Mouse (Mus musculus) left cerebral cortex, adult 9 months (tissue): ENCODE results near the gene Cnnm3.

Experiments
- DNase-seq, 2 experiments: peaks; one replicate each; pipeline ENCODE4 v3.0.0; 2022; ENCODE audit warnings: low spot score in 2 of 2

The Cnnm3 gene

DNA sequence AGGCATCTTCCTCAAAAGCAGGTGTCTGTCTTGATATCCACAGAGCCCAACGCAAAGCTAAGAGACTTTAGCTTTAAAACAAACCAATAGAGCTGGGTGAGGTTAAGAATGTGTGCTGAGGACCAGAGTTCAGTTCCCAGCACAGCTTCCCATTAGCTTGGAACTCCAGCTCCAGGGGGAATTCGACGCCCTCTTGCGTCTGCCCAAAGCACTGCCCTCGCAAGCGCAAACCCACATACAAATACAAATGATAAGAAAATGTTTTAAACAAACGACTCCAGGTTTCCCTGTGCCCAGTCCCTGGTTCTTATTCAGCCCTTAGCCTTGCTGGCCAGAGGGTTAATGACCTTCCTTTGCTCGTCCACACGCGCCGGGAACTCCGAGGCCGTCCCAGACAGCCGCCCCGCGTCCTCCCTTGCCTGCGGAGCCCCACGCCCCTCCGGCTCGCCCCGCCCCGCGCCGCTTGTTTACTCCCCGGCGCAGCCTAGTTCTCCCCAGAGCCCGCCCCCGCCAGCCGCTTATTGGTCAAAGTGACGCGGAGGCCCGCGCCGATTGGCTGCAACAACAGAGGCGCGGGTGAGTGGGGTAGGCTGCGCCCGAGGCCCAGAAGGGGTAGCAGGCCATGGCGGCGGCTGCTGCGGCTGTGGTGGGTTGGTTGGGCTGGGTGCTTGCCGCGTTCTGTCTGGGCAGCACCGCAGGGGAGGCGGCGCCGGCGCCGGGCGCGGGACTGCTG is at the start of gene Cnnm3:
Gene Cnnm3 (plus strand): TSS at position 579 of the 733 bp plus-strand sequence.
- peak; percentile 94 to 99 for DNase-seq

GRCm38 (mm10) chr1:36465641-36466160 is 46.0 kb upstream of the Cnnm3 start:
- DNase-seq, result no peak

GRCm38 (mm10) chr1:36467446-36467845 is 44.2 kb upstream of the Cnnm3 start:
- DNase-seq, result no peak

DNA sequence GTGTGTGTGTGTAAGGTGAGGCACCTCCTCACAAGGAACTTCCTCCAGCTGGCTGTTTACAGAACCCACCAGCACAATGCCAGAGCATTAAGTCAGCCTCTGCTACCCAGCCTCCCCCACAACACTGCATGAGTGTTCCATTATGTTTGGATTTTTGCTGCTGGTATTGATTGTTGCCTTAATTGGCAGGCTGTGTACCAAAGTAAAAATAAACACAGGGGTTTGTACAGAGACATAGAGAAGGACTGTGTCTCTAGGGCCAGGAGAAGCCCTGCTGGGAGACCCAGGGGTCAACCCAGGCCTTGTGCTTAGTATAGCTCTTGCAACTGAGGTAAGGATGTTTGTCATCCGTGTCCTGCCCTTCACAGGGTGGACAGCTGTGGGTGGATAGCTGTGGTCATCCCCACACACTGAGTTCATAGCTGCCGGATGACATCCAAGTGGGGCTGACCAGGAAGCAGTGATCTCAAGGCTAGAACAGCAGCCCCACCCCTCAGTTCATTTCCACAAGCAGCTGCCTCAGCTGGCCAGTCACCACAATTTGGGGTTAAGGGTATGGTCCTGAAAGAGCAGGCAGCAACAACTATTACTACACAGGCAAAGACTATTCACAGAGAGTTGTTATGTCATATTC is 41.7 kb upstream of the Cnnm3 start:
- no peak for DNase-seq

GRCm38 (mm10) chr1:36471181-36472105 is 40.2 kb upstream of the Cnnm3 start, which contains the start of gene Cnnm4:
Cnnm4 (plus strand) TSS chr1:36471620.
- peak; percentile 67 to 81 for DNase-seq

DNA sequence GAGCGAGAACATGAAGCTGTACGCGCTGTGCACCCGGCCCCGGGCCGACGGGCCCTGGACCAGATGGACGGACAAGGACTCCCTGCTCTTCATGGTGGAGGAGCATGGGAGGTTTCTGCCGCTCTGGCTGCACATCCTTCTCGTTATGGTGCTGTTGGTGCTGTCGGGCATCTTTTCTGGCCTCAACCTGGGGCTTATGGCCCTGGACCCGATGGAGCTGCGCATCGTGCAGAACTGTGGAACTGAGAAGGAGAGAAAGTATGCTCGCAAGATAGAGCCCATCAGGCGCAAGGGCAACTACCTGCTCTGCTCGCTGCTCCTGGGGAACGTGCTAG is 39.6 kb upstream of the Cnnm3 start:
- DNase-seq, result peak in 1 of 2 experiments; percentile 12

DNA sequence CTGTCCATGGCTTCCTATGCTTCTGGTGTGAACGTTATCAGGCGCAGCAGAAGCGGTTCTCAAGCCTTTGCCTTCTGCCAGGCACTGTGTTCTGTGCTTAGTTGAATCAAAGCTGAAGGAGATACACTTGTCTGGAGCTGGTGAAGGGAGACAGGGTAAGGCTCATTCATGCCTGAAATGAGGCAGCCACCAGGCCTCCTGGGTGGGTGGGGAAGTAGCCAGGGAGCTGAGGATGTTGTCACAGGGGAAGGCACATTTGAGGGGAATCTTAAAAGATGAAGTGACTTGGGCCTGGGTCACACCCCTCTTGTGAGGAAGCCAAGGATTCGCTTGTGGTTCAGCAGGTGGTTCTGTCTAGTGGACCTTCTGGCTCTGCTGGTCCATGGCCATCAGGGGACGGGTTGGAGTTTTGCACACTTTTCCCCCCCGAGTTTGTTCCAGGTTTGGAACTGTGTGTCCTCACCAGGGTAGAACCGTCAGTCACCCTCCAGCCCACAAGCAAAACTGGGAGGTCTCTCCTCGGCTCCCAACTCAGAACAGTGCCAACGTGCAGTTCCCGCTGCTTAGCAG is 38.4 kb upstream of the Cnnm3 start:
- DNase-seq, result peak in 1 of 2 experiments; percentile 8

GRCm38 (mm10) chr1:36474646-36475045 is 37.0 kb upstream of the Cnnm3 start:
- no peak for DNase-seq

- DNase-seq, result no peak
Measured at GRCm38 (mm10) chr1:36475480-36476110, 36.1 kb upstream of the Cnnm3 start.

- DNase-seq, result no peak
Measured at GRCm38 (mm10) chr1:36476426-36476825, 35.2 kb upstream of the Cnnm3 start.

DNA sequence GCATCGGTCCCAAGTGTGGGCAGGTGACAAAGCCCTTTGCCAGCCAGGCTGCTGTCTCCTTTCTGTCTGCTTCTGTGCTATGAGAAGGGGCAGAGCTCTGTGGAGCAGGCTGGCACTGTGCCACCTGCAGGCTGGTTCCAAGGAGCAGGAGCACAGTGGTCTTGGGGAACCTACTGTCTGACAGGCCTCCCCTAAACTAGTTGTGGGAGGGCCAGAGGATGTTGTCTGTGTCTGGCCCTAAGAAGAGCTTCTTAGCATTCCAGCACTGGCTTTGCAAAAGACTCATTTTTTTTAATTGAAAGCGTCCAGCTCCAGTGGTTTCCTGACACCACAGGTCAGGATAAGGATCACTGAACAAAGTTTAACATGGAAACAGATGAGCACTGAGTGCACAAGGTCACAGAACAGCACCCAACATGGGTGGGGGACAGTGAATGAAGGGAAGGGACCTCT is 33.3 kb upstream of the Cnnm3 start:
- no peak for DNase-seq

DNA sequence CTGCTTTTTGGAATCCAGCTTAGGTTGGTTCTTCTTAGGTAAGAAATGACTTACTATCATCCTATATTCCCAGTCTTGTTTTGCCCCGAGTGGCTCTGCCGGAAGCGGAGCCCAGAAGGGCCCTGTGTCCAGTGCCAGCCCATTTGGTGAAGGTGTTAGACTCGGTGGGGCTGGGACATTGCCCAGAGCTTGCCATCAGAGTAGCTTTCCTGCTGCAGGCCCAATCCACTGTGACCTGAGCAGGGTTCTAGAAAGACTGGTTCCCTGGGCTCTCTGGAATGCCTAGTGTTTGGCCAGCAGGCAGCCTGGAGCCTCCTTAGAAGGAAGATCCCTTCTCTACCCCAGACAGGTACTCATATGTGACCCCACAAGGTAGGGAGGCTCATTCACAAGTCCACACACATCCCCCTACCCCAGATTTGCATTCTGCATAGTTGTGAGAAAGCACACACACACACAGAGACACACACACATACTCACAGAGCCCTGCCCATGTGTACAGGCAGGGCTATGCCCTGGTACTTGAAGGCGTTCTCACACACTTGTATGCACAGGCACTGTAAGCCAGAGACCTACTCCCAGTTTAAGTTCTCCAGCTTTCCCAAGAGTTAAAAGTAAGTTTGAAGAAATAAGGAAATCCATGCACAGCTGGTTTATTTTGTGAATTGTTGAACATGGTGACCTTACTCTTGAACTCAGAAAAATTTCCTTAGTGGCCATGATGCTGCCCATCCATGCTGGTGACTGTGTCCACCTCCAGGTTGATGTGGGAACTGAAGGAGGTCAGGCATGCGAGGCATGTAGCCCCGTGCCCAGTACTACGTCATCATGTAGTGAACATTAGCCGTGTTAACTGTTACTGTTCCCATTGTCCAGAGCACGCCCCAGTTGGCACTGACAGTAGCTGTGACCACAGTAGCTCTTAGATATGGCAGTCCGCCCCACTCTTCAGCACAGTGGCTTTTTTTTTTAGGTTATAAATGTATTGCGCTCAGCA is 31.5 kb upstream of the Cnnm3 start:
- DNase-seq, result no peak

DNA sequence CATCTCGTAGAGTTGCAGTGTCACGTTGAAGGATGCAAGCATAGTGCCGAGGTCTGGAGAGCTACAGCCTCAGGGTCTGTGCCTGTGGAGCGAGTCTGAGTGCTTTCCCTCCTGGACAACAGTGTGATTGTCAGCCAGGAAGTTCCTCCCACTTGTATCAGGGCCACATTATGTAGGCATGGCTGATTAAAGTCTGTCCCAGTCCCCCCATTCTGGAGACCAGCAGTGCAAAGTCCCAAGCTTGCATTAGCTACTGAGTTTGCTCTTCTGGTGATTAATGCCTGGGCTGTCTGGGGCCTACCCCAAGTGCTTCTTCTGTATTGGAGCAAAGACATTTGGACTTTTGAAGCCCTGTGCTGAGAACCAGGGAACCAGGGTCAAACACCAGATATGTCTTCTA is 27.8 kb upstream of the Cnnm3 start:
- DNase-seq, result no peak

DNA sequence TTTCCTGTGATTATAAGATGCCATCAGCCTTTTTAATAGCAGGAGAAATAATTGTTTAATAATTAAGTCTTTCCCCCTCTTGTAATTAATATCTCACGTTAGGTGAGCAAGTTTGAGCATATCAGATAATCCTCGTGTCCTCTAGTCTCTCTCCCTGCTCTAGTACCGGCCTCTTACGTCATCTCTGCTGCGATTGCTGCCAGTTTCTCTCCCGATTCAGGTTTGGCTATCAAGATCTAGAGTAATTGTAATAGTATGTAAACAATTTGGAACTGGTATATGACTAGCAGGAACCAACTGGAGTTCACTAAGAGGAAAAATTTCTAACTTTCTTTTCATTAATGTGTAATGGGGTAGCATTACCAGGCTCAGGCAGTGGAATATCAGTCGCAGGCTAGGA is 26.6 kb upstream of the Cnnm3 start:
- no peak for DNase-seq

DNA sequence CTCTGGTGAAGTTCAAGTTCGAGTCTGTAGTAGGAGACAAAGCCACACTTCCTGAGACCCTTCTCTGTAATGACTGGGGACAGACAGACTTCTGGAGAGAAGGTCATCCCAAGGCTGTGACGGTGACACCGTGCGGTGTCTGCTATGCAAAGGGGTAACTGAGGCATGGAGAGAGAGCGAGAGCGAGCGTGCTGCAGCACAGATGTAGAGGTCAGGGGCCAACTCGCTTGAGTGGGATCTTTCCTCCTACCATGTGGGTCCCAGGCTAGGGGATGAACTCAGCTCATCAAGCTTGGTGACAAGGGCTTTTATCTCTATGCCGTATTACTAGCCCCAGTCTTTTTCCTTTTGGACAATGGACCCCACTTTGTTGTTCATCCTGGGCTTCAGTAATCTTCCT is 24.6 kb upstream of the Cnnm3 start:
- no peak for DNase-seq

- no peak for DNase-seq
Measured at GRCm38 (mm10) chr1:36489661-36490060, 22.0 kb upstream of the Cnnm3 start.

DNA sequence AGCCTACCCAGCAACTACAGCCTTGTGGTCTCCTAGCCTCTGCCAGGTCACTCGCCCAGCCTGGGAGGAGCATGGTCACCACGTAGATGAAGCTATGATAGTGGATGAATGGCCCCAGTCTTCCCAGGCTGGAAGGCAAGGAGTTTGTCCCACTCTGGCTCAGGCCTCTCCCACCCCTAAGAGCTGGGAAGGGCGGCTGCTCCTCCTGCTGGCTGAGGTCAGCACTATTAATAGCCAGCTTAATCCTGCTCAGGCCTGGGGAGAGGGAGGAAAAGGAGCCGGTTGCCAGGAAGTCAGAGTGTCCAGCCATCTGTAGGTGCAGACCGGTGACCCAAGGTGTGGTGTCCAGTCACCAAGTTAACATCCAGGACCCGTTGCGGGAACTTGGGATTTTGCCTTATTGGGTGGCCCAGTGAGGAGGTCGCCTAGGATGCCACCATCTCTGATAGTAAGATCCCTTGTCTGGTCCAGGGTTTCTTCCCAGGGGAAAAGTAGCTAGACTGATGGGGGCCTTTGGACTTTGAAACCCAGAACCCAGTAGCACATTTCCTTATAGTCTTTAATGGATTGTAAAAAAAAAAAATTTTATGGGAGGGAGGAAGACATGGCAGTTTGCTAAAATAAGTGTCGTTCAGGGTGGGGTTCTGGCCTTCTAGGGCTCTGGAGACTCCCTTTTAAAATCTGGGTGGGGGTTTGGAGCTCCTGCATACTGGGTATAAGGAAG is 19.1 kb upstream of the Cnnm3 start:
- DNase-seq, result no peak

- DNase-seq, result no peak
Measured at GRCm38 (mm10) chr1:36493299-36493698, 18.4 kb upstream of the Cnnm3 start.

DNA sequence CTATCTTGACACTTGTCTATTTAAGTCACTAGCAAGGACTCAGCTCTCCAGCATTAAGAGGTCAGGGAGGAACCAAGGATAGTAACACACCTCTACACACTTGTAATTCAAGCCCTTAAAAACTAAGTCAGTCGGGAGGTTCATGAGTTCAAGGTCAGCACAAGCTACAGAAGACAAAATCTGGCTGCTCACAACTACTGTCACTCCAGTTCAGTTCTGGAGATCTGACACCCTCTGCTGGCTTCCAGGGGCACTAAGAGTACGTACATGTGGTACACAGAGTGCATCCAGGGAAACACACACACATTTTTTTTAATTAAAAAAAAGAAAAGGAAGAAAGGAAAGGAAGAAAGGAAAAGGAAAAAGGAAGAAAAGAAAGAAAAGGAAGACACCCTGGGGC is 14.9 kb upstream of the Cnnm3 start:
- no peak for DNase-seq
